Mouse (Mus musculus) liver, adult 2 months (tissue): ENCODE results near the gene Txndc9. TPM values are rescaled to one million over a fixed set of nuclear protein-coding genes. Genes with fewer than 3 reads are reported as not detected.

Experiments used
- DNase-seq: peaks from one replicate; pipeline ENCODE4 v3.0.0-alpha.2; 2011; ENCODE audit warnings: low read depth, low spot score; ENCODE audit errors: extremely low read depth
- H3K27ac ChIP-seq: fragments of 200-500 bp; replicated peaks from 2 replicates; pipeline ENCODE4 v1.5.1; 2012; ENCODE audit warnings: low read depth, mild to moderate bottlenecking, control low read depth, inconsistent platforms, low read length; ENCODE audit not compliant: insufficient read depth
- H3K27me3 ChIP-seq: fragments of 200-500 bp; 2 replicates; pipeline ENCODE4 v1.6.1; 2012; ENCODE audit warnings: mild to moderate bottlenecking, moderate library complexity, low read length, inconsistent platforms; ENCODE audit not compliant: control insufficient read depth, insufficient read depth
- H3K36me3 ChIP-seq: fragments of 200-500 bp; 2 replicates; pipeline ENCODE4 v1.6.1; 2012; ENCODE audit warnings: low read length, inconsistent platforms; ENCODE audit not compliant: control insufficient read depth, insufficient read depth
- H3K4me1 ChIP-seq: fragments of 200-500 bp; 2 replicates; pipeline ENCODE4 v1.6.1; 2011; ENCODE audit warnings: low read length; ENCODE audit not compliant: control insufficient read depth, insufficient read depth
- H3K4me3 ChIP-seq: fragments of 200-500 bp; 2 replicates; pipeline ENCODE4 v1.5.1; 2011; ENCODE audit warnings: low read depth, mild to moderate bottlenecking, control low read depth, low read length, moderate library complexity; ENCODE audit not compliant: insufficient read depth
- H3K79me2 ChIP-seq: fragments of 200-500 bp; 2 replicates; pipeline ENCODE4 v1.6.1; 2012; ENCODE audit warnings: inconsistent platforms, mild to moderate bottlenecking, low read length, moderate library complexity; ENCODE audit not compliant: control insufficient read depth, insufficient read depth
- H3K9ac ChIP-seq: fragments of 200-500 bp; 2 replicates; pipeline ENCODE4 v1.6.1; 2012; ENCODE audit warnings: low read depth, mild to moderate bottlenecking, control low read depth, inconsistent platforms, low read length
- CTCF ChIP-seq: fragments of 200-500 bp; IDR thresholded peaks from 2 replicates; pipeline ENCODE4 v1.5.1; 2011; ENCODE audit warnings: low read depth, low read length, control low read depth
- POLR2A ChIP-seq: fragments of 200-500 bp; IDR thresholded peaks from 2 replicates; pipeline ENCODE4 v1.6.1; 2011; ENCODE audit warnings: low read length, control low read depth; ENCODE audit not compliant: insufficient read depth; ENCODE audit errors: extremely low read depth
- WGBS: fragments of 180-500 bp; shearing (Covaris S2); methylation state at CpG from one replicate; pipeline ENCODE4 v1.1.7; 2018; 5-methylcytosine and 5-hydroxymethylcytosine counted together
- polyA plus RNA-seq: library from polyadenylated mRNA; depleted of rRNA; stranded (reverse); fragments of >200 nt; gene quantifications from 2 replicates; pipeline ENCODE4 v1.2.3, GENCODE M21; 2012
- total RNA-seq: library from RNA; depleted of rRNA; stranded (reverse); fragments of >200 nt; gene quantifications from 2 replicates; pipeline ENCODE4 v1.2.3, GENCODE M21; 2014

The Txndc9 gene
- total and polyA plus RNA-seq, 2 experiments, result 4.9 to 33.8 TPM

GRCm38 (mm10) chr1:38001956-38002355 is 4.3 kb upstream of the Txndc9 start:
- H3K27me3 ChIP-seq, result no peaks in the 10 kb centered on the region
- H3K27ac ChIP-seq, result no peak overlapping the region
- H3K36me3 ChIP-seq, result no peaks in the 10 kb centered on the region
- H3K9ac ChIP-seq, result no peak overlapping the region
- 98% methylated on average over 9 of the region's 9 CpGs for WGBS
- H3K4me1 ChIP-seq, result peaks cover 10% of the 10 kb centered on the region
- no peak for DNase-seq
- H3K4me3 ChIP-seq, result no peak overlapping the region
- H3K79me2 ChIP-seq, result peaks cover 28% of the 10 kb centered on the region; the same call in 1 of the 2 replicates
- no peak for TF ChIP-seq POLR2A

- H3K79me2 ChIP-seq, result peaks cover 22% of the 10 kb centered on the region; the same call in 1 of the 2 replicates
- H3K27ac ChIP-seq, result no peak overlapping the region
- H3K4me1 ChIP-seq, result peaks cover 10% of the 10 kb centered on the region
- no peaks in the 10 kb centered on the region for H3K27me3 ChIP-seq
- WGBS, result 91% methylated on average over 8 of the region's 8 CpGs
- no peak overlapping the region for H3K4me3 ChIP-seq
- H3K36me3 ChIP-seq, result no peaks in the 10 kb centered on the region
- TF ChIP-seq CTCF, result no peak
- no peak for TF ChIP-seq POLR2A
- DNase-seq, result no peak
- no peak overlapping the region for H3K9ac ChIP-seq
Observed at GRCm38 (mm10) chr1:38000844-38001243, 3.2 kb upstream of the Txndc9 start.

- DNase-seq, result no peak
- Histone ChIP-seq H3K9ac (no peak overlapping the region), H3K4me3 (no peak overlapping the region), H3K36me3 (peaks cover 3% of the 10 kb centered on the region), H3K27ac (no peak overlapping the region), H3K79me2 (peaks cover 18% of the 10 kb centered on the region; the same call in 1 of the 2 replicates), H3K27me3 (no peaks in the 10 kb centered on the region), H3K4me1 (peaks cover 7% of the 10 kb centered on the region; the same call in 1 of the 2 replicates)
- WGBS, result 32% methylated on average over 3 of the region's 3 CpGs
- no peak for TF ChIP-seq POLR2A
- TF ChIP-seq CTCF, result no peak
Observed at GRCm38 (mm10) chr1:37999552-37999951, 1.9 kb upstream of the Txndc9 start.

DNA sequence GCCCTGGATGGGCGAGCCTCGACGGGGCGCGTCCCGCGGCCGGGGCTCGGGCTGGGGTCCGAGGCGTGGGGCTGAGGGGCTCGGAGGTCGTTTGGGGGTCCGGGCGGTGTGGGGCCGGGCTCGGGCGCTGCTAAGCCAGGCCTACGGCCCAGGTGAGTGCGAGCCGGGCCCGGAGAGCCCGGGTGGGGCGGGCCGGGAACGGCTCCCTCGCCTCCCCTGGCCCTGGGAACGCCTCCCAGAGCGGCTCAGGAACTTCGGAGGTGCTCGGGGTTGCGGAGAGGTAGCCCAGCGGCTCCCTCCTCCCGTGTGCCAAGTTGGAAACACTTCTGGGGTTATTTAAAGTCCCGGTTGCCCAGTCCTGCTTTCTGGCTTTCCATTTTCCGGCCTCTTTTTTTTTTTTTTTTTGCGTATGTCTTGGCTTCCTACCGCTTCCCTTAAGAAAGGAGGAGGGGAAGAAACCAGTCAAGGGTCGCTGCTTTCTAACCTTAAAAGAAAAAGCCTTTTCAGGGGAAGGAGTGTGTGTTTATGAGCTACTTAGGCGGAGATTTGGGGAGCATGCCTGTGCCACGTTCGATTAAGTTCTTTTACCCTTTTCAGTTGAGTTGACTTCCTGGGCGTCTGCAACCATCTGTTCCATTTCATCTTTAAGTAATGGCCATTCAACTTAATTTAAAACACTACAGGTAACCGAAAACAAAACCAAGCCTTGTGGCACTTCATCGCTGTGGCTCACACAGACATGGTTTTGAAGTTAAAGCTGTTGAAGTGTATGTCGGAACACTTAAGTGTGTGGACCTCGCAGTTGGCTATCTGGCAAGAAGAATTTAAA is 892 bp upstream of the Txndc9 start:
- no peak for TF ChIP-seq CTCF
- no peak for TF ChIP-seq POLR2A
- H3K4me1 ChIP-seq, result peaks cover 7% of the 10 kb centered on the region; the same call in 1 of the 2 replicates
- H3K4me3 ChIP-seq, result peak overlapping the region; percentile 97
- H3K27ac ChIP-seq, result peak overlapping the region; percentile 78
- H3K36me3 ChIP-seq, result peaks cover 5% of the 10 kb centered on the region
- no peaks in the 10 kb centered on the region for H3K27me3 ChIP-seq
- peaks cover 14% of the 10 kb centered on the region; the same call in 1 of the 2 replicates for H3K79me2 ChIP-seq
- 3% methylated on average over 47 of the region's 47 CpGs for WGBS
- peak; percentile 47 for DNase-seq
- peak overlapping the region; percentile 95 for H3K9ac ChIP-seq

- H3K79me2 ChIP-seq, result peaks cover 12% of the 10 kb centered on the region; the same call in 1 of the 2 replicates
- peaks cover 16% of the 10 kb centered on the region for H3K36me3 ChIP-seq
- H3K4me3 ChIP-seq, result peak overlapping the region; percentile 97
- H3K9ac ChIP-seq, result peak overlapping the region; percentile 75
- DNase-seq, result peak; percentile 97
- peak overlapping the region; percentile 82 for H3K27ac ChIP-seq
- no peaks in the 10 kb centered on the region for H3K27me3 ChIP-seq
- WGBS, result under 1% methylated on average over 42 of the region's 42 CpGs
- peaks cover 5% of the 10 kb centered on the region; the same call in 1 of the 2 replicates for H3K4me1 ChIP-seq
- TF ChIP-seq POLR2A, result 0 out of 2 replicates have a peak, but pooled peaks have one; percentile 47
- no peak for TF ChIP-seq CTCF
Observed at GRCm38 (mm10) chr1:37996877-37997484, 712 bp downstream of the Txndc9 start.
